Mouse (Mus musculus): ENCODE results near the gene Gimap8. TPM values are rescaled to one million over a fixed set of nuclear protein-coding genes. Genes with fewer than 3 reads are reported as not detected.
"Not testable (repeated sequence)": the region's sequence is repeated elsewhere in the genome, so short reads cannot be mapped to it uniquely, and the experiment has no call there.

The Gimap8 gene
- total RNA-seq, 2 experiments from 2014 or later, result 11.0 to 14.0 TPM

DNA sequence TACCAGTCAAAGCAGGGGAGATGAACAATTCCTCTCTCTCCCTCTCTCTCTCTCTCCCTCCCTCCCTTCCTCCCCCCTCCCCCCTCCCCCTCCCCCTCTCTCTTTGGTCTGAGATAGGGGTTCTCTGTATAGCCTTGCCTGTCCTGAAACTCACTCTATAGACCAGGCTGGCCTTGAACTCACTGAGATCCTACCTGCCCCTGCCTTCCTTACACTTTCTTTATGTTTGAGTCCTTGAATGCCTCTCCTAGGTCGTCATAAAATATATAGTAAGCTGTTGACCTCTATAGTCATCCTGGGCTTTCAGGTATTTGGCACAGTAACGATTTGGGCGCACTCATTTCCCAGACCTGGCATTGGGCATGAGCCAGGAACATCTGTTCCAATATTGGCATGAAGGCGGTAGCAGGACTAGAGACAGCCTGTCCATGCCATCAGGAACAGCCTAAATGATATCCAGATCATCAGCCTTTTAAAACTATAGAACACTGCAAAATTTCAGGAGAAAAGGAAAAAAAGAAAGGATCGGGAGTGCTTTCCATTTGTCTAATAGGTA lies 29.9 kb downstream of the Gimap8 start:
- no peak for DNase-seq
- intact Hi-C loops (cut with DNase I), result no loop called here

DNA sequence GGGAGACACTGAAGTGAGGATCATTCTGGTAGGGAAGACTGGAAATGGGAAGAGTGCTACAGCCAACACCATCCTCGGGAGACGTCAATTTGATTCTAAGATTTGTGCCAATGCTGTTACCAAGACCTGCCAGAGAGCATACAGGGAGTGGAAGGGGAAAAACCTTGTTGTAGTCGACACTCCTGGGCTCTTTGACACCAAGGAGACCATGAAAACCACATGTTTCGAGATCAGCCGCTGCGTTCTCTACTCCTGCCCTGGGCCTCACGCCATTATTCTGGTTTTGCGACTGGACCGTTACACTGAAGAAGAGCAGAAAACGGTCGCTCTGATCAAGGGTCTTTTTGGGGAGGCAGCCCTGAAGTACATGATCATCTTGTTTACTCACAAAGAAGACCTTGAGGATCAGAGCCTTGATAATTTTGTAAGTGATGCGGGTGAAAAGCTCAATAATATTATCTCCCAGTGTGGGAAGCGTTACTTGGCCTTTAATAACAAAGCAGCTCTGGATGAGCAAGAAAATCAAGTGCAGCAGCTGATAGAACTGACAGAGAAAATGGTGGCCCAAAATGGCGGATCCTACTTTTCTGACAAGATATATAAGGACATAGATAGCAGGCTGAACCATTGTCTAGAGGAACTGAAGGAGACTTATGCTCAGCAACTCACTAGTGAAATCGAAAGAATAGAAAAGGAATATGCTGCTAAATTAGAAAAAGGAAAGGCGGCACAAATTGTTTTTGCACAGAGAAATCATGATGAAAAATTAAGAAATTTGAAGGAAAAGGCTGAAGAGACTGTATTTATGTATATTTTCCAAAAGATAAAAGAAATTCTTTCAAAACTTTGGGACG lies 30.7 kb downstream of the Gimap8 start:
- no peak for DNase-seq
- intact Hi-C loops (cut with DNase I), result no loop called here

DNA sequence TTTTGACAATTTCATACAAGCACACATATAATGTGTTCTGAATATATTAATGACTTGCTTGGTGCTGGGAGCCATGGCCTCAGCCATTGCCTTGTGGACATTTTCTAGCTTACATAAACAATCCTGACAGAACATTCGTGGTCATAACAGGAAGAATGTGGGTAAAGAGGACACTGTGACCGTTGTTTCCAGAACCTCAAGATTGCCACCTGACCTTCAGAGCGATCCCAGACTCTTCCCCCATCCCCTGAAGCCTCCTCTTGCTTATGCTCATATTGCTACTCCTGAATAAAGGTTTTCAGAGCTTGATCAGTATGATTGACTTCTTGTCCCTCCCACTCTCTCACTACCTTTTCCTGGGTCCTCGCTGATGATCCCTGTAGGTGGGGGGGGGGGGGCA lies 31.4 kb downstream of the Gimap8 start:
- intact Hi-C loops (cut with DNase I), result no loop called here
- no peak for DNase-seq

DNA sequence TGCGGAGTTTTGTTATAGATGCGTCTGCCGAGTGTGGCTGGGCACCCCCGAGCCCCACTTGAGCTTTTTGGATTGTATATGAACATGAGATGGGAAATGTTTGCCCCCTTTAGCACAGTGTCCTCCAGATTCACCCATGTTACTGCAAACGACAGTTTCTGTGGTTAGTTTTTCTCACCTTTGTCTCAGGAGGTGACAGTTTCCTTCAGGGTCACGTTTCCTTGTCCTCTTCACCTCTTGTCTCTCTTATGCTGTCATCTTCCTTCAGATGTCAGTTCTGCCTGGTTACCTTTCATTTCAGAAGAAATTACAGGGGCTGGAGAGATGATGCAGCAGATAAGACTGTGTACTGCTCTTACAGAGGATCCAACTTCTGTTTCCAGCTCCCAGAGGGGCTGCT lies 32.7 kb downstream of the Gimap8 start:
- no peak for DNase-seq
- intact Hi-C loops (cut with DNase I), result loop anchor here (5.0 kb wide), 1 partner anchor 32 kb away; the partner anchor contains the start of gene Gimap8

DNA sequence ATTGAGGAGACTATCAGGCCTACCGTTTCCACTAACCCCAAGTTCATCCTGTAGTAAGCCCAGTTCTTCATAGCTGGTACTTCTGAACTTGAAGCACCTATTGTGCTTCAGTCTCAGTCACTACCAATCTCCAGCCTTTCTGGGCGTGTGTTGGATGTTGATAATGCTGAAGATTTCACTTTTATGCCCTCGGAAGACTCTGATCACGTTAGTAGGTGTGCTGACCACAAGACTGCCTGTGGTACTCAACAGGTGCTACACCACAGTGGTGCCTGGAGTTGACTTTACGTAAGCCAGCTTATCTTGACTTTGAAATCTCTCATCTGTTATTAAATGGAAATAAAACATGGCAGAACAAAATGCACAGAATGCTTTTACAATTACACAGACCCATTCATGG lies 33.4 kb downstream of the Gimap8 start:
- intact Hi-C loops (cut with DNase I), result loop anchor here (5.0 kb wide), 1 partner anchor 33 kb away; the partner anchor contains the start of gene Gimap8
- no peak for DNase-seq

DNA sequence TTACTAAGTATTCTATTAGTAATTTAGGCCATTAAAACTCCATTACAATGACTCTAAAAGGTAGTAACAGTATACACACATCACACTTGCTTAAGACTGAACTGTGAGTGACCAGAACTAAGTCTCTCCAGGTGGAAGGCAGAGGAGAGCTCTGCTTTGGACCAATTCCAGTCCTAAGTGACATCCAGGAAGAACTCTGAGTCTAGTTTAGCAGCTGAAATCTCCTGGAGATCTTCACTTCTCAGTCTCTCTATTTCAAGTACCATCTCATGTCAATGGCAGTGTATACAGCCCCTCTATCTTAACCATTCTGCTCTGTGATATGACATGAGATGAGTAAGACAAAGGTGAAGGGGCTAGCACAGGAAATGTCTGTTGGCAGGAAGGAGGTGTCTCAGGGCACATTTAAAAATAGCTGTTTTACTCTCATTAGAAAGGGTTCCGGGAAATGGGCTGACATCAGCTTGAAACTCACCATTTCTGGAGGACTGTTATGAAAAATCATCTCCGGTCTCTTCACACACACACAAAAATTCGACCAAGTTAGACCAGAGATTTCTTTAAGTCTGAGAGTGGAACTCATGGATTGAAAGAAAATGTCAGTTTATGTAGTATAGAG lies 34.5 kb downstream of the Gimap8 start:
- no peak for DNase-seq
- intact Hi-C loops (cut with DNase I), result loop anchor here (5.0 kb wide), 1 partner anchor 34 kb away; the partner anchor contains the start of gene Gimap8

DNA sequence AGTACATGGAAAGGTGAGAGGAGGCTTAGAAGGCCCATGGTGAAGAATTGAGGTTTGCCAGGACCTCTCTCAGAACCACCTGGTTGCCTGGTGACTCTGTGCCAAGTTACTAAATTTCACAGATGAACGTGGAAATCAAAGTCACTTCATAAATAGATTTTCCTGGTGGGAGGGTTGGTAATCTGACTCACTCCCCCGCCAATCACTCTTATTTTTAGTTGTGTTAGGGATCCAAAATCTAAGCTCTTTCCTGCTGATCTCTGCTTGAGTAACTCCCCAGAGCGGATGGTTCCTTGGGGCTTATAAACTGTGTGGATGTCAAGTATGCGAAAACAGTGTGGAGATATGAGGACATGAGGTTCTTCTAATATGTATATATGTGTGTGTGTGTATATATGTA lies 35.2 kb downstream of the Gimap8 start:
- no peak for DNase-seq
- intact Hi-C loops (cut with DNase I), result loop anchor here (5.0 kb wide), 1 partner anchor 35 kb away; the partner anchor contains the start of gene Gimap8

DNA sequence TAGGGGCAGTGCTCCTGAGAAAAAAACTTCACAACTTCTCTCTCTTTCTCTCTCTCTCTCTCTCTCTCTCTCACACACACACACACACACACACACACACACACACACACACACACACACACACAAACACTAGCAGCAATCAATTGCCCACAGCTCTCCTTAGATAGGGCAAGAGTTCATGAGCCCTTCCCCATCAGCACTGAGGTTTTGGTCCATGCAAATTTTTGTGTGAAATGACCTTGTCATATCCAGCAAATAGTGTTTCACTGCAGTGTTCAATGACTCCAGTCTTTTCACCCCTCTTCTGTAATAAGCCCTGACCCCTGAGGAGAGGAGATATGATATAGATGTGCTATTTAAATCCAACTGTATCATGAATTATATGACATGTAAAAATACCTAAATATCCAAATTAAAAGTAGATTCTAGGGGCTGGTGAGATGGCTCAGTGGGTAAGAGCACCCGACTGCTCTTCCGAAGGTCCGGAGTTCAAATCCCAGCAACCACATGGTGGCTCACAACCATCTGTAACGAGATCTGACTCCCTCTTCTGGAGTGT lies 36.3 kb downstream of the Gimap8 start:
- DNase-seq, result not testable (repeated sequence)
- intact Hi-C loops (cut with DNase I), result loop anchor here (5.0 kb wide), 1 partner anchor 36 kb away; the partner anchor contains the start of gene Gimap8

DNA sequence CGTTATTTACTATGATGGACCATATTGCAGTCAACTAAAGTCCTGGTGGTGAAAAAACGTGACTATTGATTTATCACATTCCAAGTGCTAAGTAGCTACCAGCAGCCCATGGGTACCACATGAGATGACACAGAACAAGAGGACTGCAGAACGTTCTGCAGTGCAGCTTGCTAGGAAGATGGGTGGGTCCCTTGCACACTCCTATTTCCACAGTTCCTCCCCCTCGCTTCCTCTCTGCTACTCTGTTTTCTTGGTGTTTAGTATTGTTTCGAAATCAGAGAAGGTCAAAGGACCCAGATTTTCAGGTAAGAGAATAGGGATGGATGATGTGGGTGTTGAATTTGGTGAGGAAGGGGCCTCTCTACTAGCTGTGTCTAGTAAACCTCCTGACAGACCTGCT lies 37.3 kb downstream of the Gimap8 start, which contains the start of gene Gimap4:
Gene Gimap4 (plus strand): TSS at position 231 of the 400 bp plus-strand sequence.
- DNase-seq, result no peak
- intact Hi-C loops (cut with DNase I), result loop anchor here (2.0 to 5.0 kb wide), 2 partner anchors 37 to 62 kb away; partner anchors contain the start of genes Gimap5 and Gimap8

DNA sequence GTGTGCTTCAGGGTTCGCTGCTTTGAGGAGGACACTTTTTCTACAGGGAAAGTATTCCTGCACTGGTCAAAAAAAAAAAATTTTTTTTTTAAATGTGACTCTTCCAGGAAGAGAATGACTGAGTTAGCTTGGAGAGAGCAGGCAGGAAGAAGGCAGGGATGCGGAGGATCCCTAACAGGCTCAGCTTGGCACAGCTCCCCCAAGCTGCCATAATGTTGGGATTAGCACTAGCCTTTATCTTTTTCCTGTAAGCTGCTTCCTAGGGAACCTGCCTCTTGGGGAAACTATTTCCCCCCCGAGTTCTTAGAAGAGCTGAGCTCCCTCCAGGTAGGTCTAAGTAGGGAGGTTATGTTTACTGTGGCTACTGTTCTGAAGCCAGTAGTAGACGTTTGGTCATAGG lies 37.8 kb downstream of the Gimap8 start:
- intact Hi-C loops (cut with DNase I), result loop anchor here (2.0 to 5.0 kb wide), 2 partner anchors 38 to 62 kb away; partner anchors contain the start of genes Gimap5 and Gimap8
- no peak for DNase-seq

DNA sequence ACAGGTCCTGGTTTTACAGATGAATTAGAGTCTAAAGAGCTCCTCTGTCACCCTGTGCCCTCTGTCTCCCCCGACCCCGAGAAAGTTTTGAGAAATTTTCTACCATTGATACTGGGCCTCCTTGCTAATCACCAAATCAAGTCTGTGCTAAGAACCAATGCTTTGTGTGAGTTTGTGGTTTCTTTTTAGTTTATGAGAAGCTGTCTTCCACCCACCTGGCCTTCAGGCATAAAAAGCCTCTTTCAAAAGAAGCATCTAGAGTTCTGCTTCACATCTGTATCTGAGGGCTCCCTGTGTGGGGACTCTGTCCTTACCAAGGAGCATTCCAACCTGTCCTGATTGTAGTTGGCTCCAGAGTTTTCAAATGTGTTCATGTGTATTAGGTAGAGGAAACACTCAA lies 38.2 kb downstream of the Gimap8 start:
- no peak for DNase-seq
- intact Hi-C loops (cut with DNase I), result loop anchor here (2.0 kb wide), 1 partner anchor 62 kb away; the partner anchor contains the start of gene Gimap5

DNA sequence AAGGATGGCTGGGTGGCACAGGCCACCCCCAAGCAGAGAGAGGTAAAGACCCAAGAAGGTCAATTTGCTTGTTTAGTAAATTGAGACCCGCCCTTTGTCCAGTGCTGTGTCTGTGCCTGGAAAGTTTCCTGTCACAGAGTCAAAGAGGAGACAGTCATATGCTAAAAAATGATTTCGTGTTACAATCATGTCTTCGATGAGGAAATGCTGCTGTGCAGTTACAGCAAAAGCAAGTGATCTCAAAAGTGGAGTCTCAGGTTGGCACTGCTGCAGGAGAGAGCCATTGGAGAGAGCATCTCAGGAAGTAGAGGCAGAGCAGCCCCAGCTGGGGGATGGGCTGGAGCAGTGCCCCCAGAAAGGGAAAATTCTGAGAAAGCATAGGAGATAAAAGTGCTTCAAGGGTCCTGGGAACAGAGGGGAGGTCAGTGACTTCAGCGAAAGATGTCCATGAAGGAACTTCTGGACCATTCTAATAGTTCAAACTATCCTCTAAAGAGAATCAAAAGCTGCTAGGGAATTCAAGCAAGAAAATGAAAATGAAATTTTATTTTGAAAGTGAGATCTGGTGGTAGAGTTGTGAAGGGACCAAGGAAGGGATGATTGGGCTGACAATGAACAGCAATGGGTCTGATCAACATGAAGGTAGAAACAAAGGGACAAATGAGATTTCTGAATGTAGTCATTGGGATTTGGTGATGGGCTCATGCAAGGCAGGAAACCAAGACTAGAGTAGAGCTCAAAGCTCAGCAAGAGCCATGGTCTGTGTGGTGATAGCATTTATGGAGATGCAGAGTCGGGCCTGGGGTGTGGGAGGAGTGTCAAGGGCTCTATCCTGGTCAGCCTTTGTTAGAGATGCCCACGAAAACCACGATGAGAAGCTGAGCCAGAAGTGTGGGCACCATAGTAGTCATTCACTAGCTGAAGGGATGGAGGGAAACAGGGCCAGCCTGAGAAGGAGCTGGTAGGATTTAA lies 38.9 kb downstream of the Gimap8 start:
- intact Hi-C loops (cut with DNase I), result loop anchor here (1.0 to 2.0 kb wide), 2 partner anchors 11 to 61 kb away; partner anchors contain the start of gene Gimap5
- DNase-seq, result no peak

DNA sequence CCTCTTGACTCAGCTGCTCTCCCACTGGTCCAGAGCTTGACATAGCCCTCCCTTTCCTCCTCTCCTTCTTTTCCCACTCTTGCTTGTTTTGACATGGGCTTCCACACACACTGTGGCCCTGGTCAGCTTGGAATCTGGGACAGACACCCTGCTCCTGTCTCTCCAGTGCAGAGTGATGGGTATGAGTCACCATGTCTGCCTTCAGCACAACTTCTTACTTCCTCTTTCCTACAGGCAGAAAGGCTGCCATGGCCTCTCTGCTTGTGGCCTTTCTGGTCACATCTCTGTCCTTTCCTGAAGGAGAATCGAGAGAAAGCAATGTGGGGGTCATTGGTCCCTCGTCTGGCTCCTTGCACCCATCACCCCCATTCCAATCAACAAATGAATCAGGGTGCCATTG lies 40.0 kb downstream of the Gimap8 start:
- intact Hi-C loops (cut with DNase I), result no loop called here

DNA sequence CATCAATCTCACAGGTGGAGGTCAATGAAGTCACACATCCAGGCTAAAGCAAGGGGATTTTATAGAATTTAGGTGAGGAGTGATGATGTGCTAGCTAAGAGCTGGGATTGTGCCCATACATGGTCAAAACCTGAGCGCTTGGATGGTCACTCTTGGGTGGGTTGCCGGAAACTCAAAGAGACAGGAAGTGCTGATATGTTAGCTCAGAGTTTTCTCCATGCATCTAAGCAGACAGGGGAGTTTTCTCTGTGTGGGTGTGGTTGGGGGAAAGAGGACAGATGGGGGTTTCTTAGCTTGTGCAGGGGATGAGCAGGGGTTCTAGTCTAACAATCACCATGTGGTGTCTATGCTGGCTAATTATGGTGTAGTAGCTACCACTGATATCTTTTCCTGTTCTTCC lies 42.3 kb downstream of the Gimap8 start:
- intact Hi-C loops (cut with DNase I), result no loop called here

More for the DNA sequence above, 40.0 kb downstream of the Gimap8 start:
- DNase-seq, result no peak

DNA sequence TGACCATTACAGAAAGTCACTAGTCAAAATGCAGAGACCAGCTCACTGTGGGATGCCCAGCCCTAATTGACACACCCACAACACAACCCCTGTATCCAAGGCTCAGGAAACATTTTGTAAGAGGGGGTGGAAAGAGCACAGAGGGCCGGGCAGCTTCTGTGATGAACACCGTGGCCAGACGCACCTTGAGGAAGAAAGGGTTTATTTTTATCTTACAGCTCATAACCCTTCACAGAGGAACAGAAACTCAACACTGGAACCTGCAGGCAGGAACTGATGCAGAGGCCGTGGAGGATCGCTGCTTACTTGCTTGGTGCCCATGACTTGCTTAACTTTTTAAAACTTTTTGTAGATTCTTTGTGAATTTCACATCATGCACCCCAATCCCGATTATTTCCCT lies 45.9 kb downstream of the Gimap8 start:
- intact Hi-C loops (cut with DNase I), result no loop called here

More for the DNA sequence above, 42.3 kb downstream of the Gimap8 start:
- no peak for DNase-seq

DNA sequence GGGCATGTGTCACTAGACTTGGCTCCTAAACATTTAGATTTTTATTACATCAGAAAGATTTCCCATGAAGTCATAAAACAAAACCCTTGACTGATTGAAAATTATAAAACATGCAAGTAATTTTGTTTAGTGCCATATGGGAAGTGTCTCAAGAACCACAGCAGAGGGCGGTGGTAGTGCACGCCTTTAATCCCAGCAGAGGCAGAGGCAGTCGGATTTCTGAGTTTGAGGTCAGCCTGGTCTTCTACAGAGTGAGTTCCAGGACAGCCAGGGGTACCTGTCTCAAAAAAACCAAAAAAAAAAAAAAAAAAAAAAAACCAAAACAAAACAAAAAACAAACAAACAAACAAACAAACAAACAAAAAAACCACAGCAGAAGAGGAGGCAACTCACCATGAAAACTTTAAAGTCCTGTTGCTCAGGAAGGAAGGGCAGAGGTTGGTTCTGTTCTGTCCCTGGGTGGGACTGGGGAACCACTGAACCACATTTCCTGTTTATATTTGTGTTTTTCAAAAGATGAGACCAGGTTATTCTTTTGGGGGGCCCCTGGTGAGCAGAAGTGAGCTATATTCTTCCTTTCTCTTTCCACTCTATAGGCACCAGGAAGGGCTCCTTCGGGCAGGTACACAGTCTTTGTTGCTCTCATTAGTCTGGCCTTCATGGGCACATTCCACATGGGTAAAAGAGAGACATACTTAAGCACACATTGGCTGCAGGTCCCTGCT lies 50.0 kb downstream of the Gimap8 start:
- intact Hi-C loops (cut with DNase I), result loop anchor here (1.0 kb wide), 1 partner anchor 11 kb away; no protein-coding TSS in a partner anchor
- no peak for DNase-seq

More for the DNA sequence above, 45.9 kb downstream of the Gimap8 start:
- DNase-seq, result no peak

DNA sequence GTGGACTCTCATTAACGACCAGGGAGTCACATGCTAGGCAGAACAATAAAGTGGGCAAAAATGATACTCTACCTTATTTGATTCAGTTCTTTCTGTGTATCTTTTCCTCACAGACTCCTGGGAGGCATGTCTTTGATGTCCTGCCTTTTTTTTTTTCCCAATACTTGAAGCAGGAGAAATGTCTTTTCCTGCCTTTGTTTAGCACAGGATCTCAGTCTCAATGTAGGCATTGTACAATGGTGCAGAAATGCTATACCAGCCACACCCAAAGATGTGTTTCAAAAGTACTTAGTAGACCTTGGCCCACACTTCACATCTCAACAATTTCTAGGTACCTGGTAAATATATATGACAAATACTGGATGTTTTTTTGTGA lies 50.5 kb downstream of the Gimap8 start:
- intact Hi-C loops (cut with DNase I), result loop anchor here (1.0 kb wide), 1 partner anchor 11 kb away; no protein-coding TSS in a partner anchor

DNA sequence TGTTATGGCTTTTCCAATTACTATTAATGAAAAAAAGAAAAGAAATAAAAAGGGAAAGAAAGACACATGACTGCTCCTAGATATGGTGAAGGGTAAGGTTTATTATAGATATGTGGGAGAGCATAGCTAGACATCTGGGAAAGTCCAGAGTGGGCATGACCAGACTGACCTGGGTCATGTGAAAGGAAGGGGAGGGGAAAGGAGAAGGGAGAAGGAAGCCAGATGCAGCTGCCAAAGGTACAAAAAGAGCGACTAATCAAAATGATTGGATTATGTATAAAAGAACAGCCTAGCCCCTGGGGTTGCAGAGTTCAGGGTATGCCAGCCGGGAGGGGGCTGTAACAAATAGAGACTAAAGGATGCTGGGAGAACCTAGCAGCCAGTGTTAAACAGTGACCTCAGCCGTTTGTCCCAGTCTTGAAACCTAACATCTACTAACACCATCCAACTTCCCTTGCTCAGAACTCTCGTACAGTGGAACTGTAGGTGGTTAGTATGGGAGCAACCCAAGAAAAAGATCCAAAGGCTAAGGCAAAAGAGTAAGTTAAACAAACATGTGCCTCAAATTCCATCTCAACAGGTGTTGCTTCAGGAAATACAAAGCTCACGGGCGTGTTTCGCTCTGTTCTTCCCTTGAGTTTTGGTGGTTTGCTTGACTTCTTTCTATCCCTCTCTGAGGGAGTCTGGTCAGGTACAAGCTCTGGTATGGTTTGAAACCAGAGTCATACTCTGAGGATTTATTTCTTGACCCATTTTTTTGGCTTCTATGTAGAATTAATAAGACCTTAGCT lies 51.2 kb downstream of the Gimap8 start:
- intact Hi-C loops (cut with DNase I), result no loop called here
- no peak for DNase-seq

More for the DNA sequence above, 50.5 kb downstream of the Gimap8 start:
- no peak for DNase-seq

All from heart, postnatal 10 days (tissue).